Mouse (Mus musculus) ES-Bruce4 (cell line): ENCODE measurements around the gene Ccl25. TPM values are rescaled to one million over a fixed set of nuclear protein-coding genes. Genes with fewer than 3 reads are reported as not detected.

Experiments used
- H3K27ac ChIP-seq: 2 replicates; pipeline ENCODE4 v1.5.1; 2012; ENCODE audit warnings: low read length, inconsistent platforms; ENCODE audit not compliant: insufficient read depth
- H3K27me3 ChIP-seq: 2 replicates; pipeline ENCODE4 v1.6.1; 2012; ENCODE audit warnings: mild to moderate bottlenecking, low read length, inconsistent platforms; ENCODE audit not compliant: control insufficient read depth, poor library complexity, insufficient read depth, severe bottlenecking
- H3K36me3 ChIP-seq: 2 replicates; pipeline ENCODE4 v1.6.1; 2012; ENCODE audit warnings: inconsistent platforms, mild to moderate bottlenecking, low read length, moderate library complexity; ENCODE audit not compliant: control insufficient read depth, poor library complexity, insufficient read depth, severe bottlenecking
- H3K4me1 ChIP-seq: one replicate; pipeline ENCODE4 v1.8.1; 2011; ENCODE audit warnings: low read length; ENCODE audit not compliant: control insufficient read depth, insufficient read depth
- H3K4me3 ChIP-seq: 2 replicates; pipeline ENCODE4 v1.5.1; 2011; ENCODE audit warnings: low read depth, mild to moderate bottlenecking, low read length
- H3K9ac ChIP-seq: 2 replicates; pipeline ENCODE4 v1.6.1; 2012; ENCODE audit warnings: low read depth, mild to moderate bottlenecking, inconsistent platforms; ENCODE audit not compliant: poor library complexity, severe bottlenecking
- H3K9me3 ChIP-seq: replicated peaks from 2 replicates; pipeline ENCODE4 v1.6.1; 2012; ENCODE audit warnings: mild to moderate bottlenecking, low read length, inconsistent platforms; ENCODE audit not compliant: control insufficient read depth, poor library complexity, insufficient read depth, severe bottlenecking
- CTCF ChIP-seq: IDR thresholded peaks from one replicate; pipeline ENCODE4 v1.8.1; 2011; ENCODE audit warnings: low read depth, low read length
- EP300 ChIP-seq: IDR thresholded peaks from 2 replicates; pipeline ENCODE4 v1.6.1; 2011; ENCODE audit warnings: low read depth, low read length; ENCODE audit not compliant: insufficient read depth
- POLR2A ChIP-seq: IDR thresholded peaks from one replicate; pipeline ENCODE4 v1.8.1; 2011; ENCODE audit warnings: low read length; ENCODE audit not compliant: insufficient read depth
- polyA plus RNA-seq: library from polyadenylated mRNA; stranded (reverse); fragments of >200 nt; gene quantifications from 2 replicates; pipeline ENCODE4 v1.2.4, GENCODE M21; 2011; ENCODE audit warnings: low read depth; ENCODE audit not compliant: missing spikeins, insufficient read depth, insufficient read length

Ccl25 gene
- polyA plus RNA-seq, 1 experiment: 35.1 TPM

GRCm38 (mm10) chr8:4324525-4324924 lies 485 bp upstream of the Ccl25 start:
- Histone ChIP-seq H3K27me3 (no peaks in the 10 kb centered on the region), H3K27ac (peak overlapping the region; percentile 12; the same call in 1 of the 2 replicates), H3K9me3 (no peaks in the 10 kb centered on the region), H3K4me3 (peak overlapping the region; percentile 92), H3K4me1 (no peaks in the 10 kb centered on the region), H3K9ac (peak overlapping the region; percentile 99), H3K36me3 (peaks cover 47% of the 10 kb centered on the region)
- TF ChIP-seq EP300: no peak
- TF ChIP-seq POLR2A: no peak

- Histone ChIP-seq H3K27ac (no peak overlapping the region), H3K4me3 (peak overlapping the region; percentile 90), H3K27me3 (no peaks in the 10 kb centered on the region), H3K4me1 (no peaks in the 10 kb centered on the region), H3K9ac (peak overlapping the region; percentile 99), H3K9me3 (no peaks in the 10 kb centered on the region), H3K36me3 (peaks cover 47% of the 10 kb centered on the region)
- TF ChIP-seq CTCF (no peak), EP300 (no peak), POLR2A (no peak)
Measured at GRCm38 (mm10) chr8:4325751-4326036, 684 bp downstream of the Ccl25 start.

GRCm38 (mm10) chr8:4329000-4329399 lies 4.0 kb downstream of the Ccl25 start:
- Histone ChIP-seq H3K27me3 (no peaks in the 10 kb centered on the region), H3K27ac (no peak overlapping the region), H3K4me3 (no peak overlapping the region), H3K4me1 (no peaks in the 10 kb centered on the region), H3K9ac (no peak overlapping the region), H3K9me3 (no peaks in the 10 kb centered on the region), H3K36me3 (peaks cover 51% of the 10 kb centered on the region)
- no peak for TF ChIP-seq EP300
- TF ChIP-seq CTCF: no peak
- TF ChIP-seq POLR2A: no peak

GRCm38 (mm10) chr8:4333966-4334365 lies 9.0 kb downstream of the Ccl25 start:
- Histone ChIP-seq H3K4me3 (no peak overlapping the region), H3K4me1 (no peaks in the 10 kb centered on the region), H3K27ac (no peak overlapping the region), H3K27me3 (no peaks in the 10 kb centered on the region), H3K9ac (no peak overlapping the region), H3K9me3 (no peaks in the 10 kb centered on the region), H3K36me3 (peaks cover 73% of the 10 kb centered on the region)
- no peak for TF ChIP-seq EP300
- TF ChIP-seq POLR2A: no peak
- TF ChIP-seq CTCF: no peak

- no peak overlapping the region for H3K9ac ChIP-seq
- H3K27me3 ChIP-seq: no peaks in the 10 kb centered on the region
- H3K4me1 ChIP-seq: no peaks in the 10 kb centered on the region
- peaks cover 61% of the 10 kb centered on the region for H3K36me3 ChIP-seq
- H3K27ac ChIP-seq: no peak overlapping the region
- no peaks in the 10 kb centered on the region for H3K9me3 ChIP-seq
- H3K4me3 ChIP-seq: no peak overlapping the region
- TF ChIP-seq POLR2A (no peak), CTCF (no peak), EP300 (no peak)
Measured at GRCm38 (mm10) chr8:4335678-4336077, 10.7 kb downstream of the Ccl25 start.

DNA sequence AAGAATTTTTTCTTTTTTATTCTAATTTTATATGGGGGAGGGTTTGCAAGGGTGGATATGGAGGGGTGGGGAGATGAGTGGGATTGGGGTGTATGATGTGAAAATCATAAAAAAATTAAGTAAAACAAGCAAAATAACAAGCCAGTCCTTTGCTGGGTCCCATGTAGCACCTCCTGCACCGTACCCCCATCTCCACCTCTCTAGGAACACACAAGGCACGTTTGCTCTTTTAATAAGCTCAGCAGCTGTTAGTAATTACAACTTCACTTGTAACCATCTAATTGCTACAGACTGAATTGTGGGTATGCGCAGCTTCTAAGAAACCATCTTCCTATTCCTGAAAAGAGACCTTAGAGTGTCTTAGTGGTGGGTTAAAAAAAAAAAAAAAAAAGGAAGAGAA lies 15.2 kb downstream of the Ccl25 start:
- Histone ChIP-seq H3K27ac (no peak overlapping the region), H3K9ac (no peak overlapping the region), H3K27me3 (no peaks in the 10 kb centered on the region), H3K9me3 (no peaks in the 10 kb centered on the region), H3K36me3 (peaks cover 34% of the 10 kb centered on the region), H3K4me3 (no peak overlapping the region), H3K4me1 (peaks cover 5% of the 10 kb centered on the region)
- TF ChIP-seq POLR2A: no peak
- no peak for TF ChIP-seq EP300
- no peak for TF ChIP-seq CTCF
